Mouse (Mus musculus) midbrain, embryonic 15.5 days (tissue): ENCODE results near the gene Tcte2. TPM values are rescaled to one million over a fixed set of nuclear protein-coding genes. Genes with fewer than 3 reads are reported as not detected.
A peak's percentile ranks its signal among the peaks of the same experiment; 100 is the strongest.

Experiments
- ATAC-seq: fragments of 200-750 bp; cut with Nextera tagmentation; replicated peaks from 2 replicates; pipeline ENCODE4 v1.8.0; 2017; ENCODE audit warnings: moderate TSS enrichment
- H3K27ac ChIP-seq: fragments of 300-500 bp; sonication (generic); 2 replicates; pipeline ENCODE4 v1.5.1; 2015; ENCODE audit warnings: mild to moderate bottlenecking, inconsistent platforms
- H3K27me3 ChIP-seq: fragments of 300-500 bp; sonication (generic); replicated peaks from 2 replicates; pipeline ENCODE4 v1.6.1; 2015; ENCODE audit warnings: inconsistent platforms
- H3K36me3 ChIP-seq: fragments of 300-500 bp; sonication (generic); replicated peaks from 2 replicates; pipeline ENCODE4 v1.6.1; 2015; ENCODE audit warnings: inconsistent platforms
- H3K4me1 ChIP-seq: fragments of 300-500 bp; sonication (generic); 2 replicates; pipeline ENCODE4 v1.6.1; 2015; ENCODE audit warnings: inconsistent platforms
- H3K4me2 ChIP-seq: fragments of 300-500 bp; sonication (generic); 2 replicates; pipeline ENCODE4 v1.6.1; 2015; ENCODE audit warnings: inconsistent platforms, mild to moderate bottlenecking, moderate library complexity
- H3K4me3 ChIP-seq: fragments of 300-500 bp; sonication (generic); 2 replicates; pipeline ENCODE4 v1.5.1; 2015; ENCODE audit warnings: mild to moderate bottlenecking, inconsistent platforms
- H3K9ac ChIP-seq: fragments of 300-500 bp; sonication (generic); 2 replicates; pipeline ENCODE4 v1.6.1; 2015; ENCODE audit warnings: mild to moderate bottlenecking, inconsistent platforms
- H3K9me3 ChIP-seq: fragments of 300-500 bp; sonication (generic); 2 replicates; pipeline ENCODE4 v1.6.1; 2016; ENCODE audit warnings: inconsistent platforms
- WGBS: fragments of 180-500 bp; shearing (Covaris S2); methylation state at CpG from one replicate; pipeline ENCODE4 v1.1.7; 2015; ENCODE audit warnings: mixed read lengths; 5-methylcytosine and 5-hydroxymethylcytosine counted together
- polyA plus RNA-seq: library from polyadenylated mRNA; unstranded; fragments of >200 nt; fragmentation: Nextera tagmentation; extraction: Ambion mirVana; gene quantifications from 2 replicates; pipeline ENCODE4 v1.2.1, GENCODE M21; 2015

The Tcte2 gene
- polyA plus RNA-seq, 1 experiment from 2014 or later, result 22.8 TPM

DNA sequence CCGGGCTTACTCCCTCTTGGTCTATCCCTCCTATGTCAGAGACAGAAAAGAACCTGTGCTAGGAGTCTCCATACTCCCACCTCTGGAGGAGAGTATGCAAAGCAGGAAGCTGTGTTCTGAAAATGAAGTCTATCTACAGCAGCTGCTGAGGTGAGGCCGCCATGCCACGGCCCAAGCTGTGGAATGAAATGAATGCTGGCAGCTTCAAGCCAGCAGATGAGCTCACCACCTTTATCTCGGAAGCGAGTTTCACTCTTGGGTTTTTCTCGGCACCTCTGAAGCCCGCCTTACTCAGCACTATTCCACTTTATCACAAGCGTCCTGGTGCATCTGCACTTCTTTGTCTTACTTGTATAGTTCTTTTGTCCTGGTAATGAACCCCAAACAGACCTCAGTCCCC, 28.9 kb downstream of the Tcte2 start:
- Histone ChIP-seq H3K4me1 (peaks cover 8% of the 10 kb centered on the region; the same call in 1 of the 2 replicates), H3K27me3 (no peaks in the 10 kb centered on the region), H3K4me3 (no peak overlapping the region), H3K4me2 (no peak overlapping the region), H3K9ac (no peak overlapping the region), H3K36me3 (no peaks in the 10 kb centered on the region), H3K27ac (no peak overlapping the region), H3K9me3 (no peaks in the 10 kb centered on the region)
- 56% methylated on average over 8 of the region's 8 CpGs for WGBS
- no peak for ATAC-seq

DNA sequence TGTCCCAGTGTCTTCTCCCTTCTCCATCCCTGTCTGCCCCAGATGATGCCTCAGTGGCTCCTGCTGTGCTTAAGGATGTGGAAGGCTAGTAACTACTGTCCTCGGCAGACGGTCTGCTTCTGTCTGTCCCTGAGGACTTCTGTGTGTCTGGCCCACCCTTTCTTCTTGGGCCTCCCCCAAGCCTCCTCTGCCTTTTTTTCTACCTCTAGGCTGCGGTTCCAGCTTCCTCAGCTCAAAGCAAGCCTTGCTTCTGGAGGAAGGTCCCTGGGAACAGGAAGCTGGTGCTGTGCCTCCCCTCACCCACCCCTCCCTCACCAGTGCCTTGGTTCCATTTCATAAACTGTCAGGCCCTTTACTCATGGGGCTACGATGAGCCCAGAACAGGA, 29.9 kb downstream of the Tcte2 start:
- no peaks in the 10 kb centered on the region for H3K9me3 ChIP-seq
- WGBS, result 65% methylated on average over 4 of the region's 4 CpGs
- peaks cover 8% of the 10 kb centered on the region; the same call in 1 of the 2 replicates for H3K4me1 ChIP-seq
- H3K36me3 ChIP-seq, result no peaks in the 10 kb centered on the region
- no peaks in the 10 kb centered on the region for H3K27me3 ChIP-seq
- H3K4me2 ChIP-seq, result no peak overlapping the region
- no peak for ATAC-seq
- H3K4me3 ChIP-seq, result no peak overlapping the region
- no peak overlapping the region for H3K27ac ChIP-seq
- no peak overlapping the region for H3K9ac ChIP-seq

DNA sequence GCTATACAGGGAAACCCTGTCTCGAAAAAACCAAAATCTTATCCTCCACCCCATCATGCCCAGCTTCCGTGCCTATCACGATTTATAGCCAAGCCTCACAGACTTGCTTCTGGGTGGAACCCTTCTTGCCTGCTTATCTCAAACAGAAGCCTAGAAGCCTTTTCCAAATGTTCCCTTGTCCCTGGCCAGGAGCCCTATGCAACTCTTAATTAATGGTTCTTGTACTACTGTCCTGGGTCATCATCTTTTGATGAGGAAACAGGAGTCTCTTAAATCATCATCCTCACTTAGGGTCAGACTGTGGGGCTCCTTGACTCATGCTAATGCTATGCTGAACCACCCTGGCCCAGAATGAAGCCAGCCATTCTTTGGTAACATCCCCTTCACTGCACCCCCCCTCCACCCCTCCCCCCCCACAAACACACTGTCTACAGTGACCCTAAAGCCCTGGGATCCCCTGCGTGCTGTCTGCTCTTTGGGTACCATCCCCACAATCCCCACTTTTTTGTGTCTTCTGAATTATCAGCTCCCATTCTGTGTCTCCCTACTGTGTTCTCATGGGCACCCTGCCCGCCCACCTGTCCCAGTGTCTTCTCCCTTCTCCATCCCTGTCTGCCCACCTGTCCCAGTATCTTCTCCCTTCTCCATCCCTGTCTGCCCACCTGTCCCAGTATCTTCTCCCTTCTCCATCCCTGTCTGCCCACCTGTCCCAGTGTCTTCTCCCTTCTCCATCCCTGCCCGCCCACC, 30.5 kb downstream of the Tcte2 start:
- H3K36me3 ChIP-seq, result no peaks in the 10 kb centered on the region
- H3K4me1 ChIP-seq, result peaks cover 5% of the 10 kb centered on the region; the same call in 1 of the 2 replicates
- H3K9ac ChIP-seq, result no peak overlapping the region
- WGBS, result 96% methylated on average over 6 of the region's 6 CpGs
- no peak for ATAC-seq
- no peak overlapping the region for H3K27ac ChIP-seq
- no peak overlapping the region for H3K4me2 ChIP-seq
- H3K9me3 ChIP-seq, result no peaks in the 10 kb centered on the region
- H3K4me3 ChIP-seq, result no peak overlapping the region
- no peaks in the 10 kb centered on the region for H3K27me3 ChIP-seq

DNA sequence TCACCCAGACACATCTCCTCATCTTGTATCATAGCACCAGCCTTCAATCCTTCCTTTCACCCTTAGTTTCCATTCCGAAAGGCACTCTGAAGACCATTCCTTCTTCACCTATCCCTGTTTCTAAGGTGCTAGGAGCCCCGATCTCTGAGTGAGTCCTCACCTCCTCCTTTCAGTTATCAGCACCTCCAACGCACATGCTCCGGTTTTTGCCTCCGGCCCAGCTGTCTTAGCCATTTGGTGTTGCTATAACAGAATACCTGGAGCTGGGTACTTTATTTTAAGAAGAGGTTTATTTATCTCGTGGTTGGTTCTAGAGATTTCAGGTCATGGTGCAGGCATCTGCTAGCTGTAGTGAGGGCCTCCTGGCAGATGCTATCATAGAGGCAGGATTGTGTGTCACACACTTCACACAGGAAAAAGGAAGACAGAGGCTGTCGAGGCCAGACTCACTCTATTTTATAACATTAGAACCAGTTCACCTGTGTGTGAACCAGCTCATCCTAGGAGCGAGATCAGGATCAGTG, 34.7 kb downstream of the Tcte2 start:
- no peak for ATAC-seq
- no peaks in the 10 kb centered on the region for H3K36me3 ChIP-seq
- H3K27ac ChIP-seq, result no peak overlapping the region
- no peak overlapping the region for H3K4me3 ChIP-seq
- WGBS, result 90% methylated on average over 8 of the region's 8 CpGs
- H3K9ac ChIP-seq, result no peak overlapping the region
- no peaks in the 10 kb centered on the region for H3K27me3 ChIP-seq
- no peaks in the 10 kb centered on the region for H3K9me3 ChIP-seq
- H3K4me1 ChIP-seq, result peaks cover 15% of the 10 kb centered on the region
- no peak overlapping the region for H3K4me2 ChIP-seq

DNA sequence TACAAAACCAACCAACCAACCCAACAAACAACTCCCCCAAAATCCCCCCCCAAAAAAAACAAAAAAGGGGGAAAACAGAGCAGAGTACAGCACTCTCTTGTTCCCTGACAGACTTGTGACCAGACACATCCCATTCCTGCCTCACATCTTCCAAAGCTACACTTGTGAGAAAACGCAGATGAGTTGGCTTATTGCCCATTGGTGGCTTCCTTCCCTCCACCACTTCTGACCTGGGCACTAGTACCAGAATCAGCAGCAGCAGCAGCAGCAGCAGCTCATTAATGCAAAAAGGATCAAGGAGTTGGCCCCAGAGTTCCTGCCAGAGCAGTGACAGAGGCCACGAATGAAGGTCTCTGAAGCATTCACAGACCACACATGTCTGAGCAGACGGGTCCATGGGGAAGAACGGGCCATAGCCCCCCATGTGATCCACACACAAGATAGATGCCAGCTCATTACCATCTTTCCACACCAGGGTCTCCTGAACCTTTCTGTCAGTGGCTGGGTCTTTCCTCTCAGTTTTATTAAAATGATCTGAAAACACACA, 36.5 kb downstream of the Tcte2 start:
- no peaks in the 10 kb centered on the region for H3K36me3 ChIP-seq
- H3K4me3 ChIP-seq, result no peak overlapping the region
- no peak overlapping the region for H3K4me2 ChIP-seq
- 0 out of 2 replicates have a peak overlapping the region, but pooled peaks have one; percentile 12 for H3K27ac ChIP-seq
- H3K27me3 ChIP-seq, result no peaks in the 10 kb centered on the region
- H3K9me3 ChIP-seq, result no peaks in the 10 kb centered on the region
- peaks cover 16% of the 10 kb centered on the region for H3K4me1 ChIP-seq
- 31% methylated on average over 4 of the region's 4 CpGs for WGBS
- H3K9ac ChIP-seq, result no peak overlapping the region
- no peak for ATAC-seq

DNA sequence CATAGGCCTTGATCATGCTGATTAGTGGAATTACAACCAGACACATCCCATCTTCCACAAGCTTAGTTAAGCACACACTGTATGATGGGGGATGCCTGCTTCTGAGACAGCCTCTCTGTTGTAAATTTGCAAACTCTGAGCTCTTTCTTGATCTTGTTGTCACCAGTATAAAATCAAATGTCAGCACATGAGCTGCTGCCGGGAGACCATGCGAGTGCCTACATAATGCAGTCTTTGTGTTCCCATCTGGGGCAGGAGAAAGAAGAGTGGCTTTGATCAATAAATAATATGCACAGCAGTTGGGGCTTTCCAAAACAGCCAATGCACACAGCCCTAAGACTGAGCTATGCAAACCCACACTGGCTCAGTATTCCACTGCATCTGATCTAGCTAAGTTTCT, 39.2 kb downstream of the Tcte2 start:
- Histone ChIP-seq H3K36me3 (no peaks in the 10 kb centered on the region), H3K4me3 (no peak overlapping the region), H3K9ac (no peak overlapping the region), H3K27me3 (no peaks in the 10 kb centered on the region), H3K27ac (peak overlapping the region; percentile 39; the same call in 1 of the 2 replicates), H3K4me1 (peaks cover 16% of the 10 kb centered on the region), H3K4me2 (no peak overlapping the region), H3K9me3 (no peaks in the 10 kb centered on the region)
- ATAC-seq, result peak; percentile 88
- 11% methylated on average over 2 of the region's 2 CpGs for WGBS

DNA sequence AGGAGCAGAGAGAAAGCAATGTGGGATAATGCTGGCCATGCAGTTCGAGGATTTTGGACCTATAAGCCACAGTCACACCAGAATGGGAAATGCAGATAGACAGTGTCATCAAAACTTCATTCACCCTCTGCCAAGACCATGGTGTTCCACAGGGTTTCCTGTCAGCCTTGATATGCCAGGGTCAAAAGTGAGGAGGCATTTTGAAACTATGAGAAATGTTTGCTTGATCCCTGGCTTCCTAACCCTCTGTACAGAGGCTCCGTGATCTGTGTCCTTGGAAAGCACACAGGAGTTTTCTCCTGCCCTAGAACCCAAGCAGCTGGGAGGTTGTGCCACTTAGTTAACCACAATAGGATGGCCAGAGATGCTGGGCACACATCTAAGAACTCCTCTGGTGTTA, 40.3 kb downstream of the Tcte2 start:
- Histone ChIP-seq H3K36me3 (no peaks in the 10 kb centered on the region), H3K9me3 (no peaks in the 10 kb centered on the region), H3K4me3 (no peak overlapping the region), H3K4me2 (no peak overlapping the region), H3K27me3 (no peaks in the 10 kb centered on the region), H3K9ac (no peak overlapping the region), H3K27ac (peak overlapping the region; percentile 32; the same call in 1 of the 2 replicates), H3K4me1 (peaks cover 16% of the 10 kb centered on the region)
- 89% methylated on average over 2 of the region's 2 CpGs for WGBS
- no peak for ATAC-seq

DNA sequence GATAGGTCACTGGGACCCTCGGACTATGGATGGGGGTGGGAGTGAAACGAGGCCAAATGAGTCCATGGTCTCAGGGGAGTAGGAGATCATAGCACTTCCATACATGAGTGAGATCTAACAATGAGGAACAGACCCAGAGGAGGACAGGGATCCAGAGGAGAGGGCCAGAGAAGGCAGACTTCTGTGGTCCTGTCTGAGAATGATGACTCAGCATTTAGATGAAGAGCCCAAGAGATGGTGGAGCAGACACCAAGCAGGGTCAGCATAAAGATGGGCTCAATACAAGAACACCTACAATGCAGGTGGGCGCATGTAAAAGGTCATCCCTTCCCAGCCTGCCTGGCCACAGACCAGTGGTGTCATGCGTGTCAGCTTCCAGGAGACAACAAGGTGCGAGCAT, 41.4 kb downstream of the Tcte2 start:
- Histone ChIP-seq H3K4me2 (no peak overlapping the region), H3K4me1 (peaks cover 15% of the 10 kb centered on the region), H3K36me3 (no peaks in the 10 kb centered on the region), H3K4me3 (no peak overlapping the region), H3K27me3 (no peaks in the 10 kb centered on the region), H3K9me3 (no peaks in the 10 kb centered on the region), H3K9ac (no peak overlapping the region), H3K27ac (no peak overlapping the region)
- 93% methylated on average over 5 of the region's 5 CpGs for WGBS
- no peak for ATAC-seq

DNA sequence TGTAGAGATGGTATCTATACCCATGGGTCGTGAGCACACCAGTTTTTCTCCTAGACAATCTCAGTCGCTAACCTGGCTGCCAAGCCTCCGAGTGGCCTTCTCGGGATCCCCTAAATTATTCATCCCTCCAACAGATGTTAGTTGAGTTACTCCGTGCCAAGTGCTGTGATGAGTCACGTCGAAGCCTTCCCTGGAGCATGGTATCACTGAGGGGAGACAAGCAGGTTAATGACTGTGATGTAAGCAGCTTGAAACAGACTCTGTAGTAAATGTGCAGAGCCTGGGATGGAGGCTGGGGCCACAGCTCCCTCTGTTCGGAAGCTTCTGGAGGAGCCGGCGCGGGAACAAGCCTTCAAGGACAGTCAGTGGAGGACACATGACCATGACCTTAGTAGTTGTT, 44.2 kb downstream of the Tcte2 start:
- ATAC-seq, result no peak
- Histone ChIP-seq H3K4me2 (no peak overlapping the region), H3K9ac (no peak overlapping the region), H3K9me3 (no peaks in the 10 kb centered on the region), H3K4me1 (peaks cover 7% of the 10 kb centered on the region), H3K27me3 (no peaks in the 10 kb centered on the region), H3K36me3 (no peaks in the 10 kb centered on the region), H3K27ac (no peak overlapping the region), H3K4me3 (no peak overlapping the region)
- WGBS, result 86% methylated on average over 11 of the region's 11 CpGs

DNA sequence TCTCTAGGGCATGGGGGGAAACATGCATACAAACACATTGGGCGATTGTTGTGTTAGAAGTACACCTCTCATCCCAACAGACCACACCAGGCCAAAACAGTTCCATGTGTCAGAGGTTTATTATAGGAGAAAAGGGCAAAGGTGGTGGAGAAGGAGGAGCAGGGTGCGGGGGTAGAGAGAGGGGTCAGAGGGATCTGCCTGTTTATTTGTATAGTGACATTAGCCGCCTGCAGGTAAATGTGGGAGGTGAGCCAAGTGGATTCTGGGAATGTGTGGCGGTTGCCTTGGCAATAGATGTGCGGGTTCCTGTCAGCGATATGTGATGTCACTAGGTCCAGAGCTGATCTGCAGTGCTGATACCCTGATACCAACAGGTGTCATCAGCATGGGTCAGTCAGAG, 45.3 kb downstream of the Tcte2 start:
- Histone ChIP-seq H3K9me3 (no peaks in the 10 kb centered on the region), H3K4me2 (no peak overlapping the region), H3K4me3 (no peak overlapping the region), H3K36me3 (no peaks in the 10 kb centered on the region), H3K27ac (no peak overlapping the region), H3K9ac (no peak overlapping the region), H3K27me3 (no peaks in the 10 kb centered on the region), H3K4me1 (0 out of 2 replicates have a peak, but pooled peaks cover 2% of the 10 kb centered on the region)
- 92% methylated on average over 6 of the region's 6 CpGs for WGBS
- no peak for ATAC-seq

DNA sequence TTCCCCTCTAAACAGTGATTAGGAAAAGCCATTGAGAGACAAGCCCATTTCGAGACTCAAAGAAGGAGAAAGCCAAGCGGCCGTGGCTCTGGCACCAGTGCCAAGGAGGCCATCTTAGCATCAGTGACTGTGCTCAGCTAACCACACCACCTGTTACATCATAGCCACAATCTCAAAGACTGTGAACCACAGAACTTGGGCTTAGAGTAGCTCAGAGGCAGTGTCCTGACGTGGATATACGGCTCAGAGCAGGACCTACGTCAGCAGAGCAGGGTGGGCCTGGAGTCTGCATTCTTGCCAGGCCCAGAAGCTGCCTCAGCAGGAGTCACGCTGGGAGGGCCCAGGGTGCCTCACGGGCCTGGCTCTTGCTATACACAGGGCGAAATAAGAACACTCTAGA, 46.1 kb downstream of the Tcte2 start:
- H3K4me1 ChIP-seq, result 0 out of 2 replicates have a peak, but pooled peaks cover 2% of the 10 kb centered on the region
- H3K36me3 ChIP-seq, result no peaks in the 10 kb centered on the region
- no peak overlapping the region for H3K4me2 ChIP-seq
- H3K9ac ChIP-seq, result no peak overlapping the region
- H3K27me3 ChIP-seq, result no peaks in the 10 kb centered on the region
- no peak overlapping the region for H3K27ac ChIP-seq
- 78% methylated on average over 9 of the region's 9 CpGs for WGBS
- H3K9me3 ChIP-seq, result no peaks in the 10 kb centered on the region
- no peak for ATAC-seq
- H3K4me3 ChIP-seq, result no peak overlapping the region

DNA sequence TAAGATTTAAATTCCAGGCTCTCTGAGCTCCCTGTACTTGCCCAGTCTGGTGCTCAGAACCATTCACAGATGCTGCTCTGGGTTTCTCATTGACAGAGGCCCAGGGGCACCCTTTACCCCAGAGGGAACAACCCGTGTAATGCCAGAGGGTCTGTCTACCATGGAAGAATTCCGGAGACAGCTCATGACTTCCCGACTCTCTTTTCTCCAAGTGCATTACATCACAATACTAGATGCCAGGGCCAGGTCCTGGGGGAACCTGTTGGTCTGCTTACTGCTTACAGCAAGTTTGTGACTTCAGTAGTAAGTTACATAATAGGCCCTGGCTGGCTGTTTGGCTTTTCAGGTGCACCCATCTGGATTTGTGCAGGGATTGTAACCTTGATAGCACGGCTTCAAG, 47.0 kb downstream of the Tcte2 start:
- Histone ChIP-seq H3K4me2 (no peak overlapping the region), H3K36me3 (no peaks in the 10 kb centered on the region), H3K4me1 (0 out of 2 replicates have a peak, but pooled peaks cover 2% of the 10 kb centered on the region), H3K9ac (no peak overlapping the region), H3K27ac (no peak overlapping the region), H3K27me3 (no peaks in the 10 kb centered on the region), H3K4me3 (no peak overlapping the region), H3K9me3 (no peaks in the 10 kb centered on the region)
- ATAC-seq, result no peak
- WGBS, result 70% methylated on average over 4 of the region's 4 CpGs

DNA sequence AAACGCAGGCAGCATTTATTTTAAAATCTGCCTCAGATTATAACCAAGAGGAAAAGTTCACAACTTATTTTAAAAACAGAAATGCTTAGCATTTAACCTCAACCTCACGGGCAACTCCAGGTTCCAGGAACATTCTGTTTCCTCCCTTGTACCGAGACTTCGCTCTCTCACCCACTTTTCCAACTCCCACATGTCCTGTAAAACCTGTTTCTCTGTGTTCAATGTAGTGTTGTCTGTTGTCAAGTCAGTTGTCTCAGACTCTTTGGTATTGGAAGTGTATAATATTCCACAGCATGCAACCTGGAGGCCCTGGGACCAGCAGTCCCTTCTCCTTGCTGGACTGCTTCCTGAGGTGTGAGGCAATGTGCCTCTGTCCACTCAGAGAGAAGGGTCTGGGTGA, 47.5 kb downstream of the Tcte2 start:
- H3K9me3 ChIP-seq, result no peaks in the 10 kb centered on the region
- H3K27ac ChIP-seq, result no peak overlapping the region
- no peaks in the 10 kb centered on the region for H3K27me3 ChIP-seq
- no peak overlapping the region for H3K4me3 ChIP-seq
- H3K4me1 ChIP-seq, result 0 out of 2 replicates have a peak, but pooled peaks cover 2% of the 10 kb centered on the region
- no peak overlapping the region for H3K4me2 ChIP-seq
- ATAC-seq, result no peak
- 95% methylated on average over 4 of the region's 4 CpGs for WGBS
- H3K9ac ChIP-seq, result no peak overlapping the region
- H3K36me3 ChIP-seq, result no peaks in the 10 kb centered on the region
